30 mouse cellular contexts compared by ENCODE assay signal in genomic region chr9:114413866-114414265, GRCm38 (mm10). TPM values are rescaled to one million over a fixed set of nuclear protein-coding genes. Genes with fewer than 3 reads are reported as not detected.
DNase-seq lines count a peak whose midpoint lies in the region; ATAC-seq lines count a peak whose summit lies in the region.
"Had no signal": no experiment of that assay in that cellular context is flagged by ENCODE, and none has a peak within 500 bp of the region (broad histone marks: within the 10 kb centered on the region; RNA-seq: fewer than 3 reads in every experiment).

No protein-coding gene starts in this region.

- no peaks in the 10 kb centered on the region for H3K4me1 ChIP-seq in embryonic facial prominence, embryonic 14.5 days (ENCODE audit: control insufficient read depth, insufficient read depth, low read length)
- H3K4me1 ChIP-seq in embryonic facial prominence, embryonic 10.5 days: no peaks in the 10 kb centered on the region; the same call in 1 of the 2 replicates
- no peaks in the 10 kb centered on the region for H3K4me1 ChIP-seq in megakaryocyte, embryonic 14.5 days
- H3K4me1 ChIP-seq: forebrain, embryonic 15.5 days; limb, embryonic 10.5 days; limb, embryonic 15.5 days; midbrain, embryonic 12.5 days; neural tube, embryonic 12.5 days had no signal

- H3K9ac ChIP-seq in embryonic facial prominence, embryonic 14.5 days (ENCODE audit: low read depth, low read length): no peak overlapping the region
- H3K9ac ChIP-seq: forebrain, embryonic 15.5 days; hindbrain, embryonic 14.5 days; limb, embryonic 15.5 days; liver, embryonic 13.5 days; lung, embryonic 14.5 days; midbrain, embryonic 12.5 days; neural tube, embryonic 12.5 days had no signal

- no peak for ATAC-seq in embryonic facial prominence, embryonic 14.5 days (ENCODE audit: low read depth)
- no peak for ATAC-seq in megakaryocyte, adult 5-6 weeks (ENCODE audit: poor library complexity, severe bottlenecking)
- ATAC-seq: forebrain, embryonic 15.5 days had no signal

- 81% methylated on average over 12 of the region's 12 CpGs for WGBS in embryonic facial prominence, embryonic 14.5 days
- WGBS in embryonic facial prominence, embryonic 10.5 days: 85% methylated on average over 12 of the region's 12 CpGs

- DNase-seq in embryonic facial prominence, embryonic 14.5 days (ENCODE audit: low spot score): peak; percentile 29
- DNase-seq in embryonic facial prominence, embryonic 10.5 days (ENCODE audit: low spot score): no peak
- peak; percentile 63 to 66 for DNase-seq in kidney, adult 8-10 months
- DNase-seq in kidney, postnatal 4 days: no peak
- peak; percentile 34 for DNase-seq in kidney, postnatal 10 days
- DNase-seq in gastrocnemius, adult 18-20 months (ENCODE audit: low spot score): no peak
- DNase-seq: adrenal gland, adult 8-10 months; cerebellum, adult 2 months; cerebellum, postnatal 14 days; gastrocnemius, adult 2 months; gastrocnemius, postnatal 36 days; heart, adult 18-20 months; heart, postnatal 4 days; layer of hippocampus, postnatal 36 days; liver, embryonic 13.5 days; lung, embryonic 14.5 days; right cerebral cortex, adult 18-20 months; spleen, adult 18-20 months; thymus, postnatal 14 days had no signal

- H3K4me3 ChIP-seq in embryonic facial prominence, embryonic 14.5 days (ENCODE audit: low read depth, low read length): no peak overlapping the region
- no peak overlapping the region for H3K4me3 ChIP-seq in embryonic facial prominence, embryonic 10.5 days
- peak overlapping the region; percentile 51 for H3K4me3 ChIP-seq in megakaryocyte, embryonic 14.5 days (replicated peaks)
- H3K4me3 ChIP-seq: forebrain, embryonic 15.5 days; gastrocnemius, adult 2 months; limb, embryonic 10.5 days; limb, embryonic 15.5 days; liver, embryonic 13.5 days; midbrain, embryonic 12.5 days; myocyte; neural tube, embryonic 12.5 days had no signal

- peaks cover 29% of the 10 kb centered on the region for H3K36me3 ChIP-seq in embryonic facial prominence, embryonic 14.5 days (ENCODE audit: control insufficient read depth, insufficient read depth, low read length)
- peaks cover 47% of the 10 kb centered on the region for H3K36me3 ChIP-seq in embryonic facial prominence, embryonic 10.5 days (replicated peaks)
- peaks cover 92% of the 10 kb centered on the region for H3K36me3 ChIP-seq in megakaryocyte, embryonic 14.5 days (replicated peaks; ENCODE audit: low read length)
- H3K36me3 ChIP-seq: forebrain, embryonic 15.5 days had no signal

- no peak overlapping the region for H3K4me2 ChIP-seq in embryonic facial prominence, embryonic 14.5 days (ENCODE audit: low read depth, low read length)
- H3K4me2 ChIP-seq: forebrain, embryonic 15.5 days; heart, embryonic 11.5 days; hindbrain, embryonic 14.5 days; limb, embryonic 15.5 days; liver, embryonic 13.5 days; lung, embryonic 14.5 days; midbrain, embryonic 12.5 days; neural tube, embryonic 12.5 days had no signal

- peaks cover 12% of the 10 kb centered on the region; the same call in 1 of the 2 replicates for H3K9me3 ChIP-seq in embryonic facial prominence, embryonic 14.5 days (ENCODE audit: control insufficient read depth, low read length)
- peaks cover 9% of the 10 kb centered on the region; the same call in 1 of the 2 replicates for H3K9me3 ChIP-seq in embryonic facial prominence, embryonic 10.5 days
- H3K9me3 ChIP-seq in megakaryocyte, embryonic 14.5 days: peaks cover 84% of the 10 kb centered on the region
- H3K9me3 ChIP-seq: forebrain, embryonic 15.5 days; limb, embryonic 15.5 days; midbrain, embryonic 12.5 days; neural tube, embryonic 12.5 days had no signal

- no peak overlapping the region for H3K27ac ChIP-seq in embryonic facial prominence, embryonic 14.5 days (replicated peaks; ENCODE audit: low read depth, low read length)
- H3K27ac ChIP-seq in embryonic facial prominence, embryonic 10.5 days (replicated peaks): no peak overlapping the region
- H3K27ac ChIP-seq: forebrain, embryonic 15.5 days; gastrocnemius, adult 2 months; hindbrain, embryonic 14.5 days; limb, embryonic 10.5 days; limb, embryonic 15.5 days; liver, embryonic 13.5 days; midbrain, embryonic 12.5 days; neural tube, embryonic 12.5 days had no signal

- no peaks in the 10 kb centered on the region for H3K27me3 ChIP-seq in embryonic facial prominence, embryonic 14.5 days (replicated peaks; ENCODE audit: control insufficient read depth, insufficient read depth, low read length)
- H3K27me3 ChIP-seq in embryonic facial prominence, embryonic 10.5 days (replicated peaks; ENCODE audit: low read depth, poor library complexity, severe bottlenecking): no peaks in the 10 kb centered on the region
- H3K27me3 ChIP-seq in megakaryocyte, embryonic 14.5 days (replicated peaks): no peaks in the 10 kb centered on the region
- H3K27me3 ChIP-seq: CH12.LX; forebrain, embryonic 15.5 days; limb, embryonic 15.5 days; liver, embryonic 13.5 days; midbrain, embryonic 12.5 days; neural tube, embryonic 12.5 days had no signal

RNA-seq across cellular contexts. Expression of gene Tmppe, which starts 13.0 kb away (rescaled TPM):
- 2.1 and 3.2 TPM in 2 replicates for polyA plus RNA-seq in embryonic facial prominence, embryonic 14.5 days (2014; fragmentation: Nextera tagmentation; extraction: Ambion mirVana)
- polyA plus RNA-seq in embryonic facial prominence, embryonic 10.5 days (2016; fragmentation: Nextera tagmentation; extraction: Ambion mirVana): 11.8 and 14.1 TPM in 2 replicates
- polyA plus RNA-seq in megakaryocyte, embryonic 14.5 days (2012; ENCODE audit: insufficient read depth, low replicate concordance): 1.2 and 2.1 TPM in 2 replicates
- total RNA-seq in megakaryocyte, adult 5-6 weeks (2015): 1.2 and 2.4 TPM in 2 replicates
- total RNA-seq in megakaryocyte, adult 5-6 weeks (2017): 4.6 and 6.9 TPM in 2 replicates
- total RNA-seq in gastrocnemius, adult 18-20 months (2021): 1 to 10 TPM; 1.3 TPM

RNA-seq across cellular contexts. Expression of gene Glb1, which starts 13.0 kb away (rescaled TPM):
- 42.5 and 44.6 TPM in 2 replicates for polyA plus RNA-seq in embryonic facial prominence, embryonic 14.5 days (2014; fragmentation: Nextera tagmentation; extraction: Ambion mirVana)
- 22.0 and 22.8 TPM in 2 replicates for polyA plus RNA-seq in embryonic facial prominence, embryonic 10.5 days (2016; fragmentation: Nextera tagmentation; extraction: Ambion mirVana)
- 12.5 and 16.4 TPM in 2 replicates for polyA plus RNA-seq in megakaryocyte, embryonic 14.5 days (2012; ENCODE audit: insufficient read depth, low replicate concordance)
- 29.8 TPM in 2 replicates for total RNA-seq in megakaryocyte, adult 5-6 weeks (2015)
- 21.2 and 24.5 TPM in 2 replicates for total RNA-seq in megakaryocyte, adult 5-6 weeks (2017)
- total RNA-seq in gastrocnemius, adult 18-20 months (2021): 1 to 10 TPM; 2.8 to 3.5 TPM

RNA-seq across cellular contexts. Expression of gene Crtap, which starts 23.4 kb away (rescaled TPM):
- polyA plus RNA-seq in embryonic facial prominence, embryonic 14.5 days (2014; fragmentation: Nextera tagmentation; extraction: Ambion mirVana): 244 and 245 TPM in 2 replicates
- polyA plus RNA-seq in embryonic facial prominence, embryonic 10.5 days (2016; fragmentation: Nextera tagmentation; extraction: Ambion mirVana): 44.4 and 52.2 TPM in 2 replicates
- 20.4 and 57.9 TPM in 2 replicates for polyA plus RNA-seq in megakaryocyte, embryonic 14.5 days (2012; ENCODE audit: insufficient read depth, low replicate concordance)
- total RNA-seq in megakaryocyte, adult 5-6 weeks (2015): 23.8 and 32.6 TPM in 2 replicates
- 5.6 and 13.1 TPM in 2 replicates for total RNA-seq in megakaryocyte, adult 5-6 weeks (2017)
- total RNA-seq in gastrocnemius, adult 18-20 months (2021): 1 to 10 TPM; 7.1 to 8.0 TPM

Comparison
In these comparisons a context has a peak if more than half of its experiments do, and no peak if none do; other contexts are left out.
1. DNase-seq: peak in embryonic facial prominence, embryonic 14.5 days (single experiment), kidney, adult 8-10 months (2 of 2) and kidney, postnatal 10 days (single experiment); none in embryonic facial prominence, embryonic 10.5 days (single experiment), kidney, postnatal 4 days (0 of 2) and gastrocnemius, adult 18-20 months (single experiment).